Mouse (Mus musculus) forebrain, embryonic 13.5 days (tissue): ENCODE measurements at regions not wholly inside any gene's neighbourhood (a gene's known extent, or its start where the extent isn't known, plus 50 kb on each side); places are given as distances from the start of the nearest gene placed in this dataset.
A peak's percentile ranks its signal among the peaks of the same experiment; 100 is the strongest.

Experiments
- ATAC-seq: fragments of 200-750 bp; cut with Nextera tagmentation; 2 replicates; pipeline ENCODE4 v1.8.0; 2017
- H3K27ac ChIP-seq: fragments of 300-500 bp; sonication (generic); 2 replicates; pipeline ENCODE4 v1.5.1; 2015; ENCODE audit warnings: inconsistent platforms, mild to moderate bottlenecking, moderate library complexity
- H3K27me3 ChIP-seq: fragments of 300-500 bp; sonication (generic); 2 replicates; pipeline ENCODE4 v1.6.1; 2015; ENCODE audit warnings: mild to moderate bottlenecking, inconsistent platforms
- H3K36me3 ChIP-seq: fragments of 300-500 bp; sonication (generic); 2 replicates; pipeline ENCODE4 v1.6.1; 2015; ENCODE audit warnings: mild to moderate bottlenecking, inconsistent platforms; ENCODE audit not compliant: poor library complexity, severe bottlenecking
- H3K4me1 ChIP-seq: fragments of 300-500 bp; sonication (generic); 2 replicates; pipeline ENCODE4 v1.6.1; 2015; ENCODE audit warnings: inconsistent platforms
- H3K4me2 ChIP-seq: fragments of 300-500 bp; sonication (generic); 2 replicates; pipeline ENCODE4 v1.6.1; 2015; ENCODE audit warnings: inconsistent platforms, mild to moderate bottlenecking, moderate library complexity
- H3K4me3 ChIP-seq: fragments of 300-500 bp; sonication (generic); 2 replicates; pipeline ENCODE4 v1.5.1; 2015; ENCODE audit warnings: mild to moderate bottlenecking, inconsistent platforms
- H3K9ac ChIP-seq: fragments of 300-500 bp; sonication (generic); 2 replicates; pipeline ENCODE4 v1.6.1; 2015; ENCODE audit warnings: mild to moderate bottlenecking, inconsistent platforms
- H3K9me3 ChIP-seq: fragments of 300-500 bp; sonication (generic); replicated peaks from 2 replicates; pipeline ENCODE4 v1.6.1; 2016; ENCODE audit warnings: inconsistent platforms
- WGBS: fragments of 180-500 bp; shearing (Covaris S2); methylation state at CpG from one replicate; pipeline ENCODE4 v1.1.7; 2015; 5-methylcytosine and 5-hydroxymethylcytosine counted together

- ATAC-seq, result no peak
- 75% methylated on average over 3 of the region's 3 CpGs for WGBS
- no peak overlapping the region for H3K4me2 ChIP-seq
Observed at GRCm38 (mm10) chr10:84201785-84202184, 238.6 kb downstream of the Nuak1 start.

GRCm38 (mm10) chr10:84212096-84212785 lies 228.2 kb downstream of the Nuak1 start:
- peaks cover 6% of the 10 kb centered on the region; the same call in 1 of the 2 replicates for H3K9me3 ChIP-seq
- H3K9ac ChIP-seq, result no peak overlapping the region
- no peak overlapping the region for H3K27ac ChIP-seq
- H3K4me3 ChIP-seq, result no peak overlapping the region
- no peaks in the 10 kb centered on the region for H3K4me1 ChIP-seq
- WGBS, result 86% methylated on average over 5 of the region's 5 CpGs
- H3K27me3 ChIP-seq, result no peaks in the 10 kb centered on the region
- no peak overlapping the region for H3K4me2 ChIP-seq
- H3K36me3 ChIP-seq, result no peaks in the 10 kb centered on the region
- ATAC-seq, result no peak

More at GRCm38 (mm10) chr10:84201785-84202184, 238.6 kb downstream of the Nuak1 start:
- H3K9ac ChIP-seq, result no peak overlapping the region
- H3K36me3 ChIP-seq, result no peaks in the 10 kb centered on the region
- no peak overlapping the region for H3K4me3 ChIP-seq
- H3K4me1 ChIP-seq, result no peaks in the 10 kb centered on the region
- no peaks in the 10 kb centered on the region for H3K27me3 ChIP-seq
- H3K27ac ChIP-seq, result no peak overlapping the region
- H3K9me3 ChIP-seq, result no peaks in the 10 kb centered on the region; the same call in 1 of the 2 replicates

GRCm38 (mm10) chr10:84214812-84215211 lies 225.6 kb downstream of the Nuak1 start:
- no peak overlapping the region for H3K4me2 ChIP-seq
- ATAC-seq, result no peak
- no peaks in the 10 kb centered on the region for H3K4me1 ChIP-seq
- H3K36me3 ChIP-seq, result no peaks in the 10 kb centered on the region
- H3K9me3 ChIP-seq, result no peaks in the 10 kb centered on the region
- no peak overlapping the region for H3K9ac ChIP-seq
- no peaks in the 10 kb centered on the region for H3K27me3 ChIP-seq
- no peak overlapping the region for H3K27ac ChIP-seq
- H3K4me3 ChIP-seq, result no peak overlapping the region

GRCm38 (mm10) chr10:84229224-84229921 lies 211.0 kb downstream of the Nuak1 start:
- 68% methylated on average over 7 of the region's 7 CpGs for WGBS

GRCm38 (mm10) chr10:84230011-84230781 lies 210.2 kb downstream of the Nuak1 start:
- H3K4me1 ChIP-seq, result 0 out of 2 replicates have a peak, but pooled peaks cover 6% of the 10 kb centered on the region
- no peak overlapping the region for H3K4me2 ChIP-seq
- no peak overlapping the region for H3K9ac ChIP-seq
- no peaks in the 10 kb centered on the region for H3K27me3 ChIP-seq
- ATAC-seq, result no peak
- WGBS, result 87% methylated on average over 18 of the region's 18 CpGs
- H3K27ac ChIP-seq, result no peak overlapping the region
- H3K4me3 ChIP-seq, result no peak overlapping the region
- H3K9me3 ChIP-seq, result no peaks in the 10 kb centered on the region
- no peaks in the 10 kb centered on the region for H3K36me3 ChIP-seq

More at GRCm38 (mm10) chr10:84229224-84229921, 211.0 kb downstream of the Nuak1 start:
- no peaks in the 10 kb centered on the region for H3K27me3 ChIP-seq
- 0 out of 2 replicates have a peak, but pooled peaks cover 6% of the 10 kb centered on the region for H3K4me1 ChIP-seq
- ATAC-seq, result no peak
- no peak overlapping the region for H3K4me2 ChIP-seq
- no peak overlapping the region for H3K4me3 ChIP-seq
- H3K36me3 ChIP-seq, result no peaks in the 10 kb centered on the region
- no peak overlapping the region for H3K9ac ChIP-seq
- no peaks in the 10 kb centered on the region for H3K9me3 ChIP-seq
- no peak overlapping the region for H3K27ac ChIP-seq

GRCm38 (mm10) chr10:84235006-84235405 lies 205.4 kb downstream of the Nuak1 start:
- Histone ChIP-seq H3K9ac (no peak overlapping the region), H3K27me3 (no peaks in the 10 kb centered on the region), H3K4me3 (no peak overlapping the region), H3K4me2 (no peak overlapping the region), H3K9me3 (no peaks in the 10 kb centered on the region), H3K4me1 (peaks cover 11% of the 10 kb centered on the region), H3K27ac (no peak overlapping the region), H3K36me3 (no peaks in the 10 kb centered on the region)
- 92% methylated on average over 6 of the region's 6 CpGs for WGBS
- ATAC-seq, result no peak

GRCm38 (mm10) chr10:84236236-84236635 lies 204.2 kb downstream of the Nuak1 start:
- no peak for ATAC-seq
- no peak overlapping the region for H3K27ac ChIP-seq
- no peaks in the 10 kb centered on the region for H3K27me3 ChIP-seq
- H3K4me3 ChIP-seq, result no peak overlapping the region
- H3K4me2 ChIP-seq, result no peak overlapping the region
- H3K9ac ChIP-seq, result no peak overlapping the region
- WGBS, result 88% methylated on average over 2 of the region's 2 CpGs
- peaks cover 11% of the 10 kb centered on the region for H3K4me1 ChIP-seq
- peaks cover 4% of the 10 kb centered on the region; the same call in 1 of the 2 replicates for H3K9me3 ChIP-seq
- H3K36me3 ChIP-seq, result no peaks in the 10 kb centered on the region

- Histone ChIP-seq H3K27me3 (no peaks in the 10 kb centered on the region), H3K4me1 (peaks cover 11% of the 10 kb centered on the region), H3K9ac (no peak overlapping the region), H3K27ac (0 out of 2 replicates have a peak overlapping the region, but pooled peaks have one; percentile 12), H3K9me3 (peaks cover 19% of the 10 kb centered on the region), H3K4me2 (peak overlapping the region; percentile 5; the same call in 1 of the 2 replicates), H3K36me3 (0 out of 2 replicates have a peak, but pooled peaks cover 2% of the 10 kb centered on the region), H3K4me3 (no peak overlapping the region)
- WGBS, result 39% methylated on average over 18 of the region's 18 CpGs
- peak; percentile 71 for ATAC-seq
Observed at GRCm38 (mm10) chr10:84238279-84238963, 202.0 kb downstream of the Nuak1 start.

GRCm38 (mm10) chr10:84243283-84243682 lies 197.1 kb downstream of the Nuak1 start:
- ATAC-seq, result no peak
- Histone ChIP-seq H3K9me3 (peaks cover 19% of the 10 kb centered on the region), H3K36me3 (0 out of 2 replicates have a peak, but pooled peaks cover 2% of the 10 kb centered on the region), H3K4me2 (no peak overlapping the region), H3K27ac (no peak overlapping the region), H3K4me3 (no peak overlapping the region), H3K9ac (no peak overlapping the region), H3K27me3 (no peaks in the 10 kb centered on the region), H3K4me1 (peaks cover 7% of the 10 kb centered on the region)
- 90% methylated on average over 5 of the region's 5 CpGs for WGBS

- Histone ChIP-seq H3K9ac (no peak overlapping the region), H3K36me3 (no peaks in the 10 kb centered on the region), H3K4me2 (no peak overlapping the region), H3K4me1 (no peaks in the 10 kb centered on the region), H3K27me3 (no peaks in the 10 kb centered on the region), H3K27ac (no peak overlapping the region), H3K9me3 (no peaks in the 10 kb centered on the region), H3K4me3 (no peak overlapping the region)
- WGBS, result 92% methylated on average over 3 of the region's 3 CpGs
- ATAC-seq, result no peak
Observed at GRCm38 (mm10) chr10:84249346-84249745, 191.1 kb downstream of the Nuak1 start.

- Histone ChIP-seq H3K4me1 (no peaks in the 10 kb centered on the region), H3K36me3 (no peaks in the 10 kb centered on the region), H3K9ac (no peak overlapping the region), H3K27me3 (no peaks in the 10 kb centered on the region), H3K4me2 (no peak overlapping the region), H3K27ac (no peak overlapping the region), H3K4me3 (no peak overlapping the region), H3K9me3 (no peaks in the 10 kb centered on the region)
- ATAC-seq, result no peak
- 78% methylated on average over 6 of the region's 6 CpGs for WGBS
Observed at GRCm38 (mm10) chr10:84260931-84261650, 179.3 kb downstream of the Nuak1 start.
